Mouse (Mus musculus): Measurements from ENCODE around the gene Marveld2. TPM values are rescaled to one million over a fixed set of nuclear protein-coding genes. Genes with fewer than 3 reads are reported as not detected.

The Marveld2 gene
- polyA plus RNA-seq, 1 experiment from 2014 or later = 0.27 TPM

Other genes with a start within 250 kb of the Marveld2 start
- gene Naip1, start 164.1 kb downstream of the Marveld2 start, polyA plus RNA-seq (2018) = 0.05 to 0.19 TPM (median 0.13 TPM) in 3 replicates
- gene Gtf2h2, start 124.4 kb downstream of the Marveld2 start, polyA plus RNA-seq (2018) = 16.6 to 20.4 TPM (median 17.7 TPM) in 3 replicates
- gene Ocln, start 64.3 kb downstream of the Marveld2 start, polyA plus RNA-seq (2018) = not detected in 3 replicates
- gene Ak6, start 34.0 kb upstream of the Marveld2 start, polyA plus RNA-seq (2018) = 94.8 to 163 TPM (median 124 TPM) in 3 replicates
- 19.7 to 30.9 TPM (median 22.6 TPM) in 3 replicates for gene Rad17, start 34.1 kb upstream of the Marveld2 start, polyA plus RNA-seq (2018)
- gene Taf9, start 34.6 kb upstream of the Marveld2 start, polyA plus RNA-seq (2018) = 4.5 to 10.7 TPM (median 5.4 TPM) in 3 replicates
- 5.5 to 12.5 TPM (median 5.9 TPM) in 3 replicates for gene Ccdc125, start 52.7 kb upstream of the Marveld2 start, polyA plus RNA-seq (2018)
- 15.2 to 26.0 TPM (median 24.2 TPM) in 3 replicates for gene Cdk7, start 114.0 kb upstream of the Marveld2 start, polyA plus RNA-seq (2018)
- gene Mrps36, start 127.7 kb upstream of the Marveld2 start, polyA plus RNA-seq (2018) = 71.3 to 93.3 TPM (median 80.4 TPM) in 3 replicates
- 0.86 to 7.4 TPM (median 4.3 TPM) in 3 replicates for gene Cenph, start 158.9 kb upstream of the Marveld2 start, polyA plus RNA-seq (2018)
- 1.8 to 7.7 TPM (median 6.2 TPM) in 3 replicates for gene Ccnb1, start 169.6 kb upstream of the Marveld2 start, polyA plus RNA-seq (2018)
- 51.0 to 58.9 TPM (median 54.2 TPM) in 3 replicates for gene Slc30a5, start 216.5 kb upstream of the Marveld2 start, polyA plus RNA-seq (2018)